Mouse (Mus musculus): ENCODE measurements around the gene Mphosph9.

DNA sequence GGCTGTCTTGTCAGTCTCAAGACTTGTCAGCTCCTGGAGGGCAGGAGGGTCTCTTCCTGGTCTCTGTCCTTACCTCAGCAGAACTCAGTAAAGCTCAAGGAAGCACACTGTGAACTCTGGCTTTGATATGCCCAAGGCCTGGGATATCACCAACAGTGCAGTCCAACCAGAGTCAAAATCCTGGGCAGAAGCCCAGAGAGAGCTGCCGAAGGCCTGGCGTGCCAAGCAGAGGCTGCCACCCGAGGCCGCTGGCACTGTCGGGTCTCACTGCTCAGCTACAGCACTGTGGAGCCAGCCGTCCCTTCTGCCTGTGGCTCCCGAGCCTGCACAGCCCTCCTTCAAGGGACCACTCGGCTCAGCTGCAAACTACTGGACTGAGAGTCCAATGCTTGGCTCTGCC, 116.5 kb downstream of the Mphosph9 start:
- no peak for TF ChIP-seq POLR2A (IDR thresholded peaks at IDR 0.05; ENCODE audit: borderline replicate concordance, control insufficient read depth, low read depth, low read length)
- TF ChIP-seq CTCF (IDR thresholded peaks at IDR 0.05; ENCODE audit: control insufficient read depth, insufficient read depth, low read length), result no peak

Measured in bone marrow, adult 2 months (tissue).